Mouse (Mus musculus): ENCODE measurements around the gene Gm38394. TPM values are rescaled to one million over a fixed set of nuclear protein-coding genes. Genes with fewer than 3 reads are reported as not detected.

Gm38394 gene
- polyA plus RNA-seq, 1 experiment = 2.6 TPM

DNA sequence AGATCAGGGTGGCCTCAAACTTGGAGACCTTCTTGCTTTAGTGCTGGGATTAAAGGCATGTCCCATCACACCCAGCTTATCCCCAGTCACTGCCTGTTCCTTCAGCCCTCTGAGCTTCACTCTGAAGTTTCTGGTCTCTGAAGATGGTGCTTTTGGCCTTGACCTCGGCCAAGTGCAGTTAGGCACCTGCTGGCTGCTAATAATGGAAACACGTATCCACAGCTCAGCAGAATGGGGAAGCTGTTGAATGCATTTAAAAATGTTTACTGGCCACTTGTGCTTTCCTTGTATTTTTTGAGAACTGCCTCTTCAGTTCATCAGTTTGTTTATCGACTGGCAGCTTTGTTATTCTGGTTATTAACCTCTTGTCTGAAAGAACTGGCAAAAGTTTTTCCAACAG is 10.7 kb upstream of the Gm38394 start:
- H3K4me2 ChIP-seq (ENCODE audit: low read depth) = no peak overlapping the region
- TF ChIP-seq POLR2AphosphoS2 (IDR thresholded peaks at IDR 0.05; ENCODE audit: insufficient read length, low read depth) (no peak), MYOD1 (IDR thresholded peaks at IDR 0.05; ENCODE audit: control insufficient read depth in 1 of 3, insufficient read length in 2 of 3, low read depth in 2 of 3) (peak in 2 of 3 experiments; percentile 8 to 37), SRF (IDR thresholded peaks at IDR 0.05; ENCODE audit: control insufficient read depth, insufficient read length, low read depth) (no peak), CEBPB (IDR thresholded peaks at IDR 0.05; ENCODE audit: insufficient read depth, poor library complexity, severe bottlenecking) (no peak), E2F4 (IDR thresholded peaks at IDR 0.05; ENCODE audit: insufficient read depth) (no peak), MAX (IDR thresholded peaks at IDR 0.05; ENCODE audit: low read depth) (no peak), REST (IDR thresholded peaks at IDR 0.05; ENCODE audit: insufficient read depth, insufficient read length) (no peak), POLR2A (IDR thresholded peaks at IDR 0.05; ENCODE audit: insufficient read length, low read depth) (no peak), USF1 (IDR thresholded peaks at IDR 0.05; ENCODE audit: low read depth) (no peak), MYOG (IDR thresholded peaks at IDR 0.05; ENCODE audit: control insufficient read depth in 1 of 3, insufficient read depth in 1 of 3, insufficient read length in 2 of 3, low read depth in 2 of 3) (peak in 2 of 3 experiments; percentile 52 to 53), TCF12 (IDR thresholded peaks at IDR 0.05; ENCODE audit: insufficient read depth, poor library complexity, severe bottlenecking) (no peak), TCF3 (IDR thresholded peaks at IDR 0.05; ENCODE audit: insufficient read length, low read depth) (no peak)
- H3K79me2 ChIP-seq (ENCODE audit: control insufficient read depth, insufficient read depth) = no peaks in the 10 kb centered on the region
- H3K36me3 ChIP-seq (ENCODE audit: control insufficient read depth, insufficient read depth) = no peaks in the 10 kb centered on the region
- H3K4me3 ChIP-seq = no peak overlapping the region
- H3ac ChIP-seq (ENCODE audit: control insufficient read depth, insufficient read length) = no peak overlapping the region
- no peaks in the 10 kb centered on the region for H3K27me3 ChIP-seq (ENCODE audit: control insufficient read depth, insufficient read depth, insufficient read length)

DNA sequence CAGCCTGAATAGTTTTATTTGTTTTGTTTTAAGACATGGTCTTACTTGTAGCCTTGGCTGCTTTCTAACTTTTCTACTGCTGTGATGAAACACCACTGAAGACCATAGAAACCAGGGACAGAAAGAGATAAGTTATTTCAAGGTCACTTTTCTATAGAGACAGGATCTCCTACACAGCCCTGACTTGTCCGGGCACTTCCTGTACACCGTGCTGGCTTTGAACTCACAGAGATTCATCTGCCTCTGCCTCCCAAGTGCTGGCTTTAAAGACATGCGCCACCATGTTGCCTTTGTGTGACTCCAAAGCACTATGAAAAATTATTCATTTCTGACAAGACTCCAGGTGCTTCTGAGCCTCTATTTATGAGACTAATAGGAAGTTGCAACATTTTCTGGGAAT is 10.1 kb upstream of the Gm38394 start:
- no peak for TF ChIP-seq POLR2A (IDR thresholded peaks at IDR 0.05; ENCODE audit: insufficient read length, low read depth)
- TF ChIP-seq USF1 (IDR thresholded peaks at IDR 0.05; ENCODE audit: low read depth) = no peak
- no peak for TF ChIP-seq REST (IDR thresholded peaks at IDR 0.05; ENCODE audit: insufficient read depth, insufficient read length)
- TF ChIP-seq TCF3 (IDR thresholded peaks at IDR 0.05; ENCODE audit: insufficient read length, low read depth) = no peak
- no peak for TF ChIP-seq MYOG (IDR thresholded peaks at IDR 0.05; ENCODE audit: control insufficient read depth in 1 of 3, insufficient read depth in 1 of 3, insufficient read length in 2 of 3, low read depth in 2 of 3)
- no peak for TF ChIP-seq POLR2AphosphoS2 (IDR thresholded peaks at IDR 0.05; ENCODE audit: insufficient read length, low read depth)
- Histone ChIP-seq H3ac (ENCODE audit: control insufficient read depth, insufficient read length) (no peak overlapping the region), H3K4me2 (ENCODE audit: low read depth) (no peak overlapping the region)

GRCm38 (mm10) chr1:133670776-133671175 is 9.7 kb upstream of the Gm38394 start:
- no peak overlapping the region for H3ac ChIP-seq (ENCODE audit: control insufficient read depth, insufficient read length)
- no peaks in the 10 kb centered on the region for H3K79me2 ChIP-seq (ENCODE audit: control insufficient read depth, insufficient read depth)
- H3K27me3 ChIP-seq (ENCODE audit: control insufficient read depth, insufficient read depth, insufficient read length) = no peaks in the 10 kb centered on the region
- H3K4me2 ChIP-seq (ENCODE audit: low read depth) = no peak overlapping the region
- no peaks in the 10 kb centered on the region for H3K36me3 ChIP-seq (ENCODE audit: control insufficient read depth, insufficient read depth)
- TF ChIP-seq POLR2AphosphoS2 (IDR thresholded peaks at IDR 0.05; ENCODE audit: insufficient read length, low read depth) (no peak), MYOD1 (IDR thresholded peaks at IDR 0.05; ENCODE audit: control insufficient read depth in 1 of 3, insufficient read length in 2 of 3, low read depth in 2 of 3) (no peak), MYOG (IDR thresholded peaks at IDR 0.05; ENCODE audit: control insufficient read depth in 1 of 3, insufficient read depth in 1 of 3, insufficient read length in 2 of 3, low read depth in 2 of 3) (no peak), MAX (IDR thresholded peaks at IDR 0.05; ENCODE audit: low read depth) (no peak), POLR2A (IDR thresholded peaks at IDR 0.05; ENCODE audit: insufficient read length, low read depth) (no peak), E2F4 (IDR thresholded peaks at IDR 0.05; ENCODE audit: insufficient read depth) (no peak), REST (IDR thresholded peaks at IDR 0.05; ENCODE audit: insufficient read depth, insufficient read length) (no peak), USF1 (IDR thresholded peaks at IDR 0.05; ENCODE audit: low read depth) (no peak), SRF (IDR thresholded peaks at IDR 0.05; ENCODE audit: control insufficient read depth, insufficient read length, low read depth) (no peak), TCF3 (IDR thresholded peaks at IDR 0.05; ENCODE audit: insufficient read length, low read depth) (no peak), TCF12 (IDR thresholded peaks at IDR 0.05; ENCODE audit: insufficient read depth, poor library complexity, severe bottlenecking) (no peak), CEBPB (IDR thresholded peaks at IDR 0.05; ENCODE audit: insufficient read depth, poor library complexity, severe bottlenecking) (no peak)
- no peak overlapping the region for H3K4me3 ChIP-seq

More for the DNA sequence above, 10.1 kb upstream of the Gm38394 start:
- Histone ChIP-seq H3K4me3 (no peak overlapping the region), H3K27me3 (ENCODE audit: control insufficient read depth, insufficient read depth, insufficient read length) (no peaks in the 10 kb centered on the region), H3K36me3 (ENCODE audit: control insufficient read depth, insufficient read depth) (no peaks in the 10 kb centered on the region), H3K79me2 (ENCODE audit: control insufficient read depth, insufficient read depth) (no peaks in the 10 kb centered on the region)

- no peak for TF ChIP-seq CEBPB (IDR thresholded peaks at IDR 0.05; ENCODE audit: insufficient read depth, poor library complexity, severe bottlenecking)
- TF ChIP-seq MYOD1 (IDR thresholded peaks at IDR 0.05; ENCODE audit: control insufficient read depth in 1 of 3, insufficient read length in 2 of 3, low read depth in 2 of 3) = no peak
- no peak for TF ChIP-seq REST (IDR thresholded peaks at IDR 0.05; ENCODE audit: insufficient read depth, insufficient read length)
Measured at GRCm38 (mm10) chr1:133670190-133670589, 9.1 kb upstream of the Gm38394 start.

GRCm38 (mm10) chr1:133668618-133669017 is 7.5 kb upstream of the Gm38394 start:
- H3K36me3 ChIP-seq (ENCODE audit: control insufficient read depth, insufficient read depth) = no peaks in the 10 kb centered on the region
- H3K4me2 ChIP-seq (ENCODE audit: low read depth) = no peak overlapping the region
- no peak for TF ChIP-seq MYOG (IDR thresholded peaks at IDR 0.05; ENCODE audit: control insufficient read depth in 1 of 3, insufficient read depth in 1 of 3, insufficient read length in 2 of 3, low read depth in 2 of 3)
- no peak for TF ChIP-seq TCF3 (IDR thresholded peaks at IDR 0.05; ENCODE audit: insufficient read length, low read depth)
- TF ChIP-seq SRF (IDR thresholded peaks at IDR 0.05; ENCODE audit: control insufficient read depth, insufficient read length, low read depth) = no peak
- TF ChIP-seq REST (IDR thresholded peaks at IDR 0.05; ENCODE audit: insufficient read depth, insufficient read length) = no peak
- TF ChIP-seq CEBPB (IDR thresholded peaks at IDR 0.05; ENCODE audit: insufficient read depth, poor library complexity, severe bottlenecking) = no peak
- no peak for TF ChIP-seq POLR2AphosphoS2 (IDR thresholded peaks at IDR 0.05; ENCODE audit: insufficient read length, low read depth)
- no peak for TF ChIP-seq MYOD1 (IDR thresholded peaks at IDR 0.05; ENCODE audit: control insufficient read depth in 1 of 3, insufficient read length in 2 of 3, low read depth in 2 of 3)
- no peak for TF ChIP-seq USF1 (IDR thresholded peaks at IDR 0.05; ENCODE audit: low read depth)
- TF ChIP-seq POLR2A (IDR thresholded peaks at IDR 0.05; ENCODE audit: insufficient read length, low read depth) = no peak
- no peak for TF ChIP-seq MAX (IDR thresholded peaks at IDR 0.05; ENCODE audit: low read depth)
- no peak for TF ChIP-seq E2F4 (IDR thresholded peaks at IDR 0.05; ENCODE audit: insufficient read depth)
- no peaks in the 10 kb centered on the region for H3K27me3 ChIP-seq (ENCODE audit: control insufficient read depth, insufficient read depth, insufficient read length)
- H3K79me2 ChIP-seq (ENCODE audit: control insufficient read depth, insufficient read depth) = no peaks in the 10 kb centered on the region
- no peak overlapping the region for H3K4me3 ChIP-seq
- no peak overlapping the region for H3ac ChIP-seq (ENCODE audit: control insufficient read depth, insufficient read length)

More at GRCm38 (mm10) chr1:133670190-133670589, 9.1 kb upstream of the Gm38394 start:
- no peak overlapping the region for H3K4me3 ChIP-seq
- H3K36me3 ChIP-seq (ENCODE audit: control insufficient read depth, insufficient read depth) = no peaks in the 10 kb centered on the region
- no peak overlapping the region for H3K4me2 ChIP-seq (ENCODE audit: low read depth)
- no peaks in the 10 kb centered on the region for H3K27me3 ChIP-seq (ENCODE audit: control insufficient read depth, insufficient read depth, insufficient read length)
- no peaks in the 10 kb centered on the region for H3K79me2 ChIP-seq (ENCODE audit: control insufficient read depth, insufficient read depth)
- H3ac ChIP-seq (ENCODE audit: control insufficient read depth, insufficient read length) = no peak overlapping the region

Measured in myocyte (in vitro differentiated cells).